Mouse (Mus musculus): ENCODE results near the gene Ebf1.

Gene Ebf1

DNA sequence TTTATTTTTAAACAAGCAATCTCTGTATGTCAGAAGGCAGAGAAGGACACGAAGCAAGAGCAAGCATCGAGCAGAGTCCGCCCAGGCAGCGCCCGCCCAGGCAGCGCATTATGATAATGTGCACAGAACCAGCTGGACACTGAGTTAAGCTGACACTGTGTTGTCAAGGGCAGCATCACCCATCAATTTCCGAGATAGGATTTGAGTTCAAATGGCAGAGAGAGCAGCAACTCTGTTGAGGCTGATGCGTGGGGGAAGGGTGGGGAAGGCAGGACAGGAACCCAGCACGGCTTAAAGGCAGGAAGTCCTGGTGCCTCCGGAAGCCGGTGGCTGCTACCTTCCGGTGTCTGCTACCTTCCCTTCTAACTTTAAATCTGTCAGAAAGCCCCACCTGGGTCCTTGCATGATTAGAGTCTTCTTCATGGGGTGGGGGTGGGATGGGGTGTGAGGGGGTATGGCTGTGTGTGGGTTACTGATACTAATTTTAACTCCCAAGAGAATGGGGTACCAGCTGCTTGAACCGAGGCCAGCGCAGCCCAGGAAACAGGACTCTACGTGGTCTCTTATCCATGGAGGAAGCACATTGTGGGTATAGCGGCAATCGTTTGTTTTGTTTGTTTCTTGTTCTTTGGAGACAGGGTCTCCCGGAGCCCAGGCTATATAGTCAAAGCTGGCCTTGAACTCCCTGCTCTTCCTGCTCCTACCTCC is 275.9 kb downstream of the Ebf1 start:
- no peak for DNase-seq (ENCODE audit: low read depth in 1 of 2, low spot score in 2 of 2)

DNA sequence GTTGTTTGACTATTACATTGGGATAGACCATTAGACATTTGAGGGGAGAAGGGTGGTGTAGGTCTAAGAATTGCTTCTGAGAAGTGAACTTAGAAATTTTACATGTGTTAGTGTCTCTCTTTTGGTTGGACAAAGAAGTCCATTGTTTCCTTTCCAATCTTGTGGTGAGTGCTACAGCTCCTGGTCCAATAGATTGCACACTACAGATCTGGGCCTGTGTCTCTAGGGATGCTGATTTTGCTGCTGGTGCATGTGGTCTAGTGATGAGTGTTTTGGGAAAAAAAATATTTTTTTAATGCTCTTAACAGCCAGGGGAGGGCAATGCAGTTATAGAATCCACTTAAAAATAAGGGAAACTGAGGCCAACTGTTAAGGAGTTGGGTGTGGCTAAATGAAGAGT is 276.9 kb downstream of the Ebf1 start:
- no peak for DNase-seq (ENCODE audit: low read depth in 1 of 2, low spot score in 2 of 2)

DNA sequence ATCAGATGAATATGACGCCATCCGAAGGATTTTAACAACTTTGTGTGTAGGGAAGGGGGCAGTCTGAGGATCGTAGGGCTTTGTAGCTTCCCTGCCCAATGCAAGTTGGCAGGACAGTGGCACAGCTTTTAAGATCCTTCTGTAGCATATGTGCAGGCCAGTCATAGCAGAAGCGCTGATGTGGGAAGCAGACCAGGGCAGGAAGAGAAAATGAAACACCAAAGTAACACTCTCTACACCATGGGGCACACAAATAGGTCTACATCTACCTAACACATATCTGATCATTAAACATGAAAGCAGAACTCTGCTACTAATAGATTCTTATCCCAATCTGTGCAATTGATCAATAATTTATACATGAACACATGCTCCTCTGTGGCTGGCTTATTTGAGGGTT is 277.7 kb downstream of the Ebf1 start:
- no peak for DNase-seq (ENCODE audit: low read depth in 1 of 2, low spot score in 2 of 2)

DNA sequence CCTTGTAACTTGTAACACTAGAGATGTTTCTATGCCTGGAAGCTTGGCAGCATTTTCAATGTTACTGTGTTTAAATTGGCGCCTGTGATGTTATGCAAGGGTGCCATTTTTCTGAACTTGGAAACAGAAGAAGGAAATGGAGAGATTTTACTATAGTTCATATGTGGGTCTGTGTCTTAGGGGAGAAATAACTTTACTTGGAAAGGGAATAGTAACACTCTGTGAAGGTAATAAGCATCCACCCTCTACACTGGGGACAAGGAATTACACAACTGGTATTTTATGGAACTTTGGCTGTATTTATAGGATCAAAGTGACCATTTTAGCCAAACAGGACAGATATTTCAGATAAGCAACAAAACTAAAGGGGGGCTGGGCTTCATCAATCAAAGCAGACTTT is 278.8 kb downstream of the Ebf1 start:
- no peak for DNase-seq (ENCODE audit: low read depth in 1 of 2, low spot score in 2 of 2)

DNA sequence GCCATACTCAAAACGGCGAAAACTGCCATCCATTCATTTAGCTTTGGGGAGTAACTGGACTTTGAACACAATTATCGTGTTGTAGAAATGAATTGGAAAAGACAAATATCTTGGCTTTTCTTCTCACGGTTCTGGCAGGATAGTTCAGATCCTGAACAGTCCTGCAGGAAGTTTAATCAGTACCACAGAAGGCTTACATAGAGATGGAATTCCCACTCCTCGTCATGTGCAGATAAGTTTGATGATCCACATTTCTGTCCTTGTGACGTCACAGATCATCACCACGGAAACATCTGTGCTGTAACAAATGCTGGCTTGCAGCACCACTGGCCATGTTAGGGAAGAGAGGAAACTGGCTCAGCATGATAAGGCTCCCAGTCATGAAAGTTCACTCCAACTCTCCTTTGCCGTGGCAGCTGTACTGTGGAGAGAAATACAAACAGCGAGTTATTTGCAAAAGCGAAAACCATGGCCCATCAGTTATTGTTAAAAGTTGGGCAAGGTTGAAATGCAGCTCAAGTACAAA is 280.1 kb downstream of the Ebf1 start:
- no peak for DNase-seq (ENCODE audit: low read depth in 1 of 2, low spot score in 2 of 2)

DNA sequence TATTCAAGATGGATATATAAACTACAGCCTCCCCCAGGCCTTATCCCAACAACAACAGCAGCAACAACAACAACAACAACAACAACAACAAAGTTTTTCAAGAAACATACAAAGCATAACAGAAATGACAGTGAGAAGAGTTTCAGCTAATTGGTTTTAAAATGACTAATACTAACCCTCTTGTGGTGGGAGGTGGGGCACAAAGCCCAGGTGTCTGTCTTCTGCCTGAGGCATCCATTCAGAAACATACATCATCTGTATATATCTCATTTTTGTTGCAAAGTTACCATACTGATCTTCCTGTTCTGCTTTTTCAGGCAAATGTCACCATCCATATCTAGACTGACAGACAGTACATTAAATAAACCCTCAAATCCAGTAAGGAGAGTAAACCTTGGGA is 282.4 kb downstream of the Ebf1 start:
- no peak for DNase-seq (ENCODE audit: low read depth in 1 of 2, low spot score in 2 of 2)

DNA sequence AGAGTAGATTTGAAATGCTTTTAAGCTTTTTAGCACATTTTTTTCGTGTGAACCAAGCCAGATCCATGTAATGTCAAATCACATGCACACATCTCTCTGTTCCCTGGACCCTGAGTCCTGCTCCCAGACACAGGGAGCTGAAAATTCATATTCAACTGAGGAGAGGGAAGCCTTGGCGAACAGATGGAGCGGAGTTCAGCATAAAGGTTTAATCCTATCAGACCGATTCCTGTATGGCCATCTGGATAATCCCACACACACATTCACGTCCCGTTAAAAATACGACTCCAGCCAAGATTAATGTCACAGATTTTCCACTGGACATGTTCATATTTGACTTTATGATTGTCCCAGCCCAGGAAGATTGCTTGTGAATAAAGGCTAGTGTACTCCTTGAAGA is 282.8 kb downstream of the Ebf1 start:
- no peak for DNase-seq (ENCODE audit: low read depth in 1 of 2, low spot score in 2 of 2)

DNA sequence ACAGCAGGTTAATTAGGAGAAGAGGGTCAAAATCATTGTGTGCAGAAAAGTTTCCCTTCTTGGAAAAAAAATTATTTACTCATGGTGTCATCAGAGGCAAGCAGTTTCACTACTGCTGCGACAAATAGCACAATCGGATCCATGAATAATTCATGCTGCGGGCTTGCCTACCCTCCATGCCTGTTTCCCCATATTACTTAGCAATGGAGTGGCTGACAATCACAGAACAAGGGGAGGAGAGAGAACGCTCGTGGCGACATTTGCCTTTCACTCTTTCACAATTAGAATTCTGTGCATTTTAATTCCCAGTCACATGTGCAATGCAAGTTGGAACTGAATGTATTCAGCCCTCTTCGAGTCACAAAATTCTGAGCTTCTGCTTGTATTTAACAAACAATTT is 283.4 kb downstream of the Ebf1 start:
- DNase-seq (ENCODE audit: low read depth in 1 of 2, low spot score in 2 of 2) = no peak

DNA sequence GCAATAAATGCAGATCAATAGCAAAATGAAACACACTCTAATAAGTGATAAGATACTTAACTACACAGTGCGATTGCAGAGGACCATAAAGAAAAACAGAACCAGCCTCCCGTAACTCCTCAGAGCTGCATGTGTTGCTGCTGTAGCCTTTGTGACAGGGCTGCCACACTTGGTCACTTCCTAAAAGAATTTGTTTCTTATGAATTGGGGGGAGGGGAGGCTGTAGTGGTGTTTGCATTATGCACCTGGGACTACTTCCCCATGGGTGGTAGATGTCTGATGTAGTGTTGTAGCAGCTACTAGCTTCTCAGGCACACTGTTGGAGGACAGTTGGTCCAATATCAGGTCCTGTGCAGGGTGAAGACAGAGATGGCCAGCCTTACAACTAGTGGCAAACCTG is 284.6 kb downstream of the Ebf1 start:
- DNase-seq (ENCODE audit: low read depth in 1 of 2, low spot score in 2 of 2) = no peak

DNA sequence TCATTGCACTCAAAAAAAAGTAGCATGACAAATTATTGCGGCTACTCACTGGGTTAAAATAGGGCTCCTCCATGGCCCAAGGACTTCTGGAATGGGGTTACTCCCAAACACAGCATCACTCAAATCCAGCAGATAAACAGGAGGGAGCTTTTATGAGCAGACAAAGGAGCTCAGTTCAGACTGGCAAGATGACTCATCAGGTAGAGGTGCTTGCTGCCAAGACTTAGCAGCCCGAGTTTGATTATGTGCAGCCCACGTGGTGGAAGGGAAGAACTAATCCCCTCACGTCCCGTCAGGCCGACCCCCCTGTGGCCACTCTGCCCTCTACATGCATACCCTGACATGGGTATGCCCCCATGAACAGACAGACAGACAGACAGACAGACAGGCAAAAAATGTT is 285.0 kb downstream of the Ebf1 start:
- DNase-seq (ENCODE audit: low read depth in 1 of 2, low spot score in 2 of 2) = no peak

DNA sequence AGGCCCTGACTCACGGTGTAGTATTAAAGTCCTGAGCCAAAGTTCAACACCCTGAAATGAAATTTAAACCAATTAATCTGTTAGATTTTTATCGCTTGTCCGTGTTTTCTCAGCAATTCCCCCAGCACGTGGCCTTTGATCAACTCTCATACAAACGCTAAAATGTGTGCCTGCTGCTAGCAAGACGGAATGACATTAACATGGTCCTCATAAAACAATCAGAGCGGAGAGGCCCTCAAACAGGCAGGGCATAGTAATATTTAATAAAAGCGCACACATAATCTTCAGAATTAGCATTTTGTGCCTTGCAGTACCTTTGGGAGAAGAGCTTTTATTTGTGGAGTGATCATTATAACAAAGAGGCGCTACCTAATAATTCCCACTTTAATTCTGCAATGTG is 287.0 kb downstream of the Ebf1 start:
- DNase-seq (ENCODE audit: low read depth in 1 of 2, low spot score in 2 of 2) = no peak

DNA sequence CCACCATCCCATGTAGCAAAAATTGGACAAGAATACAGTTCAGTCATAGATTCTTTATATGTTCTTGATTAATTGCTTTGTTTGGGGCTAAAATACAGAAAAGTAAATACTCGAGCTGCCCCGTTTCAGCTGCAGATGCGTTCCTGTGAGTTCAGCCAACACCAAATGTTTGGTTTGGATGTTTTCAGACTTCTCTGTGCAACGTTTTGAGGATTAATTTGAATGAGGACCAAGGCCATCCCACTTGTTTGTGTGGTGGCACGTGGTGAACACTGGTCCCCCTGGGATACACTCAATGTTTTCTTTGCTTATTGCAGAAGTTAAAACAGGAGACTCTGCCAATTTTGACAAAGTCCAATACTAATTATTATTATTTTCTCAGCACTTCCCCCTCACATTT is 289.3 kb downstream of the Ebf1 start:
- no peak for DNase-seq (ENCODE audit: low read depth in 1 of 2, low spot score in 2 of 2)

DNA sequence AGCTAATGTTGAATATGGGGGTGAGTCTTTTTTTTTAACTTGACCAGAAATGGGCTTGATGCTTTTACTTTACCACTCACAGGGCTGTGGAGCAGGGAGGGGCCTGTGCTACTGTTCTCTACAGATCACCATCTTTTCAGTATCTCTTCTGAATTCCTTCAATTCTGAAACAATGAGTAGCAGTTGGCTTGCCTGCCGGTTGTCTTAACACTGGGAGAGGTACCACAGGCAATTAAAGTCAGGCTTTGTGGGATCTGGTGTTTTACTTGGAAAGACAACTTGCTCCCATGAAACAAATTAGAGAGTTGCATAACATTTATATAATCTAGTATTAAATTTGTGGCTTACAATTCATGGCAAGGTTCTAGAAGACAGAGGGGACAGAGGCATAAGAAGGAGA is 294.6 kb downstream of the Ebf1 start:
- no peak for DNase-seq (ENCODE audit: low read depth in 1 of 2, low spot score in 2 of 2)

DNA sequence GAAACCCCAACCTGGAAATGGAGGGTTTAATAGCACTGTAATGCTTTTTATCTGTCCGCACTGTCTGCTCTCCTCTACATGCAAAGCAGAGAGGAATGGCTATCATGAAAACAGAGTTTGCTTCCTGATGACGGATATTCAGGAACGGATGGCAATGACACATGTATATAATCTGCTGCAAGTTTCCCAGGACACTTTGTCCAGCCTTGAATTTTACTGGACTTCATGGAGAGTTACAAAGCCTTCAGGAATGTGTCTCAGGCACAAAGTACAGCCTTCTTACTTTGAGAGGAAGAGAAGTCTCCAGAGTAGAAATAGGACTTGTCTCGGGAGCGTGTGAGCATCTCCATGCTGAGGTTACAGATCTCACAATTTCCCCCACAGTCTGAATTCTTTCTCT is 296.7 kb downstream of the Ebf1 start:
- DNase-seq (ENCODE audit: low read depth in 1 of 2, low spot score in 2 of 2) = no peak

DNA sequence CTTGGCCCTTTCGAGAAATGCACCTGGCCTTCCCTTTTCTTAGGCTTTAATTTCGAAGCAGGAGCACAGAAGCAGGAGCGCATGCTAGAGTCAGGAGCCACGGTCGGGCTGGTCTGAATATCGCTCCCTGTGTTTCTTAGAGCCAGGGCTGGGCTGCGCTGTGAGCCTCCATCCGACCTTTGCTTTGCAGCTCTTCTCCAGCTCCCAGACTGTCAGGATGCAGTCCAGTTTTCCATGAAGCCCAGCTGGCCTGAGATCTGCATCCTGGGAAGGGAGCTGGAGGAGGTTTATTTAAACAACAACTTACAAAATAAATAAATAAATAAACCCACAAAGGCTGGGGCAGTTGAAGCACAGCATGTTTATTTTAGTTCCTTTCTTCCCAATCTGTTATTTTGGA is 299.9 kb downstream of the Ebf1 start:
- DNase-seq (ENCODE audit: low read depth in 1 of 2, low spot score in 2 of 2) = no peak

DNA sequence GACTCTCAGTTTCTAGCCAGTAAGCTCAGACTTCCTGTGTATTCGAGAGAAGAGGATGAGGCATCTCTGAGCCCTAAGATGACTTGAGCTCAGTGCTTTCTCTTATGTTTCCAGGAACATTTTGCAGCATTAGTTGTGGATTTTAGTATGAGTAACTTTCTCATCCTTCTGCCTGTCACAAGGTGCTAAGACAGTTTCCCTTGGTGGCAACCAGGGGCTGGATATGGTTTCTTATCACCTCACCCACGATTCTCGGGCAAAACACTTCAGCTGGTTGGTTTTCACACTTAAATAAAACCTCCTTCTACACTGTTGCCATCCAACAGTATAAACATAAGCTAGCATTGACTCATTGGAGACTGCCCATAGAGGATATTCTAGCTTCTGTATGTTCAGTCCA is 306.0 kb downstream of the Ebf1 start:
- DNase-seq (ENCODE audit: low read depth in 1 of 2, low spot score in 2 of 2) = no peak

DNA sequence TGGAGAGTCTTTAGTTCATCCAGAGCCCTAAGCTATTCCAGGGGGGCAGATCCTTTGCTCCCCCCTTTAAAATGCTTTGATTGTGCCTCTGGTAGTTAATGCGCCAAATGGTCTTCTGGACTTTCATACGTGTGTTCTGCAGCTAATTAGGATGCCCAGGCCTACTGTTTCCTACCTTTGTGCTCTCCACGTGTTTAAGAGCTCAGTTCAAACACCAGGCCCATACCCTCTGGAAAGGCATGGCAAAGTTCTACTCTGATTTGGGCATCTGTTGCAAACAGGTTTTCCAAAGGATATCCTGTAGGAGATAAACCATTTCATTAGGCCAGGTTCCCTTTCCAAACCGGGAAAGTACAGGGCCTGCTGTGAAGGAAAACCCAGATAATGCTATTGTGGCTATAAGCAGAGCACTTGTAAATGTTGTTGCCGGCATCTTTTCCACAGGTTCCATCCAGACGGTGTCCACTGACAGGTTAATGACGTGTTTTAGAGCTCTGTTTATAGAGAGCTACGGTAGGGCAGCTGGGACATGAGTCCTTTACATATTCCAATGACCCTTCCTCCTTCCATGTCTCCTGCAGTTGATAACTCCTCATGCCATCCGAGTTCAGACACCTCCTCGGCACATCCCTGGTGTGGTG is 306.9 kb downstream of the Ebf1 start:
- no peak for DNase-seq (ENCODE audit: low read depth in 1 of 2, low spot score in 2 of 2)

DNA sequence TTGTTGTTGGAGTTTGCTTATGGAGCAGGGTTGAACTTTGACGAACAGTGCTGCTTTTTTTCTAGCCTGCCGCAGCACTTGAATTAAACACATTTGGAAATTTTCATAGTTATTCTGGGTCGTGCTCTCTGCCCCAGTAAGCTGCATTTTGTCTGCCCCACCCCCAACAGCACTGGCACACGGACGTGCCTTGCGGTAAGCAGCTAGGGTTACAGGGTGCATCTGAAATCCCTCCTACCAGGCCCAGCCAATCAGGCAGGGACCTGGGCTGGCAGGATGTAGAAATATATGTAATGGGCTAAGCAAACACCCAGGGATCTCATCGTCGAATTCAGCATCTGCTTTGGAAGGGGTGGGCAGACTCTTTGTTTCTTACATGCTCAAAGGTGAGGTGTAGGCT is 307.8 kb downstream of the Ebf1 start:
- no peak for DNase-seq (ENCODE audit: low read depth in 1 of 2, low spot score in 2 of 2)

DNA sequence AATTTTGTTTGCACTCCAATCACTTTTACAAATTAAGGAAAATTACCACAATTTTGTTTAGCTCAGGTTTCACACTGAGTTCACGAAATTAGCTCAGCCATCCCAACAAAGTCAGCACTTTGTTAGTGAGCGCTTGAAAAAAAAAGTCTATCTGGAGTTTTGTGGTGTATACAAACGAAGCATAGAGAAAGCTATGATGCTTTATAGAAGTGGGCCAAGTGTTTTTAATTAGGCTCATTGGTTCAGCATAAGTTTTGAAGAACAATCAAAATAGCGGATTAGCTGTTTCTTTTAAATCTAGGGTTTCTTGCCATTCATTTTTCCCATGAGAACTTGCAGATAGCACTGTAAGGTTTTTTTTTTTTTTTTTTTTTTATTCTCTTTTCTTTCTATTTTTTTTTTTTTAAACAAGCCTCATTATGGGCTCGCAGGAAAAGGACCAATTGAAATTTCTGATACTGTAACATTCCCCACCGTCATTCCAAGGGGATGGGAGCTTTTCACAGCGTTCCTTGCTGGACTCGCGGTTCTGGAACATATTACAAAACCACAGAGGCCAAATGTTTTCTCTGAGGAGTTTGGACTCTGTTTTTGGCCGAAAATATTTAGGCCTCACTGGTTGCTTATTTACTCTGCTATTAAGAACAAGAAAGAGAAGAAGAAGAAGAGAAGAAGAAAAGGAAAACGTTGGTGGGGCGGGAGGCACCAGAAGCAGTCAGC is 308.8 kb downstream of the Ebf1 start:
- no peak for DNase-seq (ENCODE audit: low read depth in 1 of 2, low spot score in 2 of 2)

DNA sequence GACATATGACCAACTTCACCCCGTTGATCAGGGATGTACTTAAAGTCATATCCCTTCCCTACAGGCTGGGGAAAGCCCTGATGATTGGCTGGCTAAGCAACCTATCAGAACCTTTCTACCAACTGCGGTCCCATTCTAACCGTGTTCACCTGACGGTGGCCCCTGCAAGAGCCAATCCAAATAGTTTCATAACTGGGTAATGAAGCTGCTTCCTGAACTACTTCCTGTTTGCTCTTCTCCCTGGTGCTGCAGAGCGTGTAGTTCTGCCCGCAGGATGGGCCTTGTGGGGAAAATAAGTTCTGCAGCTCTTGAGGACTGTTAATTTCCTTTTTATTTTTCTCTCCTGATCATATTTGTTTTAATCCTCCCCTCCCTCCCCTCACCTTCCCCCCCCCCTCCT is 311.3 kb downstream of the Ebf1 start:
- DNase-seq (ENCODE audit: low read depth in 1 of 2, low spot score in 2 of 2) = no peak

DNA sequence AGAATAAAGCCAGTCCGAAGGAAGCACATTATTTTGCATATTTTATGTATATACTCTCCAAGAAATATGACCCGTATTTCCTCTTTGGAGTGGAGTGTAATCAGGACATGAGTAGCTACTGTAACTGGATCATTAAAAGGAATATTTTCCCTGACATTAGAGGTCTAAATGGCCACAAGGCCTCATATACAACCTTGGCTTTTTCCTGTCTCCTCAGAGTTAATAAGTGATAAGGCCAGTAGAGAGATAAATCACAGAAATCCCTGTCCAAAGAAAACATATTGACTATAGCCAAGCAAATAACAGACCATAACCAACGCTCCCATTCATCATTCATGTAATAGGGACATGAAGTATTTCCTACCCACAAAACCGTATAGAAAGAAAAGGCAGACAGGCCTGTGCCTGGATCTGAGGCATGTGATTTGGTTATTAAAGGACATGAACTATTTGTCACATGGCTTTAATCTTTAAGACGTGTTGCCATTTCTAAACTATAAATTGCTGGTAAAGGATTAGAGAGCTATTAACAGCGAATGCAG is 315.9 kb downstream of the Ebf1 start:
- DNase-seq (ENCODE audit: low read depth in 1 of 2, low spot score in 2 of 2) = no peak

DNA sequence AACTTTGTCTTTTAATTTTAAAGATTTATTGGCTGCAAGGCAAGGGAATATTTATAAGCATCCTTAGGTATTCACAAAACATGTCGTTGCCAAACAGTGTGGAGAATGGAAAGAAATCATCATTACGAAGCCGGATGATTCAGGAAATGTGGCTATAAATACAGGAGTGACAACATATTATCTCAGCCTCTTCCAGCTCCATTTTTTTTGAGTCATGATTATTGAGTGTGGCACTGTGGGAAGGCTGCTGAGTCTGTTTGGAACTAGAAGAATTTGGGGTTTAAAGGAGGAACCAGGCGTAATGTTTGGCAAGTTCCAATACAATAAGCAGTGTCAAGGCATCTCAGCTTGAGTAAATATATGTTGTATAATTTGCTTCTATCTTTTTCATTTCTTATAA is 326.7 kb downstream of the Ebf1 start:
- DNase-seq (ENCODE audit: low read depth in 1 of 2, low spot score in 2 of 2) = no peak

Data from monocyte, adult 2 months (primary cell).